Mouse (Mus musculus): Measurements from ENCODE around the gene Stk32b.

DNA sequence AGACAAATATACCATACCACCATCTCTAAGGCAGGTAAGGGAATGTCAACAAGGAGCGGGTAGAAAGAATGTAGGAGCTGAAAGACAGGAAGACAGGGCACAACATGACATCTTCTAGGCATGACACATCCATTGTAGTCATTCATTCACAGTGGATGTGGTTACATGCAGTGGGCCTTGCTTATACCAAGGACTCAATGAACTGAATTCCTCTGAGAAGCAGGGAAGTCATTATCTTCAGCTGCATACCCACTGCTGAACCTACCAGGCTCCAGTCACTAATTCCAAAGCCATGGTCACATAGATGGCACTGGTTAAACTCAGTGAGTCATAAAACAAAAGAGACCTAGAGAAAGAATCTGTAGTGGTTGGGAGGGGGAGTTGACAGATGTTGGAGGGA, 105.1 kb downstream of the Stk32b start:
- no peak for TF ChIP-seq CEBPB (IDR thresholded peaks at IDR 0.05; ENCODE audit: low read depth)
- no peak for TF ChIP-seq CTCF (IDR thresholded peaks at IDR 0.05; ENCODE audit: control insufficient read depth, insufficient read depth, insufficient read length)

Data from C2C12 (cell line).